Mouse (Mus musculus) urinary bladder, adult 2 months (tissue): Measurements from ENCODE around the gene Gm21788. TPM values are rescaled to one million over a fixed set of nuclear protein-coding genes. Genes with fewer than 3 reads are reported as not detected.
"Not testable (repeated sequence)": the region's sequence is repeated elsewhere in the genome, so short reads cannot be mapped to it uniquely, and the experiment has no call there.

Source experiments
- DNase-seq: peaks from one replicate; pipeline ENCODE4 v3.0.0; 2022; ENCODE audit warnings: low spot score
- polyA plus RNA-seq: library from polyadenylated mRNA; depleted of rRNA; stranded (reverse); fragments of >200 nt; gene quantifications from 2 replicates; pipeline ENCODE4 v1.2.3, GENCODE M21; 2012; rRNA removed

The Gm21788 gene
- not detected in 2 replicates for polyA plus RNA-seq

- not testable (repeated sequence) for DNase-seq
Observed at GRCm38 (mm10) chrY:7404710-7405109, at the start of gene Gm21788. TSS of gene Gm21788 (plus strand) at chrY:7405010.

Other genes with a start within 250 kb of the Gm21788 start
- gene Gm21244, start 235.7 kb upstream of the Gm21788 start, polyA plus RNA-seq, result not detected in 2 replicates
- not detected in 2 replicates for gene Gm28998, start 151.2 kb upstream of the Gm21788 start, polyA plus RNA-seq
- gene Gm20826, start 233.5 kb downstream of the Gm21788 start, polyA plus RNA-seq, result not detected in 2 replicates